Mouse (Mus musculus): ENCODE measurements around the gene Trpm4. TPM values are rescaled to one million over a fixed set of nuclear protein-coding genes. Genes with fewer than 3 reads are reported as not detected.
"Not testable (repeated sequence)": the region's sequence is repeated elsewhere in the genome, so short reads cannot be mapped to it uniquely, and the experiment has no call there.

The Trpm4 gene
- total and polyA plus RNA-seq, 2 experiments from 2014 or later: 11.2 to 35.7 TPM

- Histone ChIP-seq H3K9ac (replicated peaks; ENCODE audit: low read length) (no peak overlapping the region), H3K36me3 (ENCODE audit: insufficient read depth, low read length) (peaks cover 1% of the 10 kb centered on the region; the same call in 1 of the 2 replicates), H3K4me2 (ENCODE audit: low read depth, low read length) (no peak overlapping the region), H3K9me3 (ENCODE audit: low read length) (no peaks in the 10 kb centered on the region), H3K4me1 (ENCODE audit: insufficient read depth, low read length) (peaks cover 11% of the 10 kb centered on the region), H3K27me3 (ENCODE audit: insufficient read depth, low read length) (no peaks in the 10 kb centered on the region), H3K27ac (no peak overlapping the region), H3K4me3 (ENCODE audit: low read length) (no peak overlapping the region)
- no peak for TF ChIP-seq CTCF (IDR thresholded peaks at IDR 0.05; ENCODE audit: low read depth)
- WGBS: 9% methylated on average over 13 of the region's 13 CpGs
- ATAC-seq (no peak), DNase-seq (ENCODE audit: low spot score) (peak; percentile 61)
Observed at GRCm38 (mm10) chr7:45362801-45363200, 29.2 kb upstream of the Trpm4 start.

GRCm38 (mm10) chr7:45361243-45361804 lies 27.7 kb upstream of the Trpm4 start:
- H3K36me3 ChIP-seq (ENCODE audit: insufficient read depth, low read length): peaks cover 9% of the 10 kb centered on the region
- no peak for TF ChIP-seq CTCF (IDR thresholded peaks at IDR 0.05; ENCODE audit: low read depth)
- DNase-seq (ENCODE audit: low spot score): peak; percentile 95
- peak overlapping the region; percentile 68 for H3K4me2 ChIP-seq (ENCODE audit: low read depth, low read length)
- peak overlapping the region; percentile 65; the same call in 1 of the 2 replicates for H3K27ac ChIP-seq
- peaks cover 11% of the 10 kb centered on the region for H3K4me1 ChIP-seq (ENCODE audit: insufficient read depth, low read length)
- H3K9me3 ChIP-seq (ENCODE audit: low read length): no peaks in the 10 kb centered on the region
- peak overlapping the region; percentile 65 for H3K9ac ChIP-seq (replicated peaks; ENCODE audit: low read length)
- peak overlapping the region; percentile 46 for H3K4me3 ChIP-seq (ENCODE audit: low read length)
- 1% methylated on average over 43 of the region's 43 CpGs for WGBS
- ATAC-seq: peak; percentile 93
- no peaks in the 10 kb centered on the region for H3K27me3 ChIP-seq (ENCODE audit: insufficient read depth, low read length)

GRCm38 (mm10) chr7:45360404-45361125 lies 27.0 kb upstream of the Trpm4 start:
- Histone ChIP-seq H3K27ac (no peak overlapping the region), H3K9me3 (ENCODE audit: low read length) (no peaks in the 10 kb centered on the region), H3K4me1 (ENCODE audit: insufficient read depth, low read length) (peaks cover 11% of the 10 kb centered on the region), H3K36me3 (ENCODE audit: insufficient read depth, low read length) (peaks cover 14% of the 10 kb centered on the region), H3K4me3 (ENCODE audit: low read length) (peak overlapping the region; percentile 46; the same call in 1 of the 2 replicates), H3K27me3 (ENCODE audit: insufficient read depth, low read length) (no peaks in the 10 kb centered on the region), H3K9ac (replicated peaks; ENCODE audit: low read length) (no peak overlapping the region), H3K4me2 (ENCODE audit: low read depth, low read length) (peak overlapping the region; percentile 68; the same call in 1 of the 2 replicates)
- ATAC-seq (no peak; the same call in 1 of the 2 replicates), DNase-seq (ENCODE audit: low spot score) (no peak)
- WGBS: 61% methylated on average over 18 of the region's 18 CpGs
- no peak for TF ChIP-seq CTCF (IDR thresholded peaks at IDR 0.05; ENCODE audit: low read depth)

- not testable (repeated sequence) for ATAC-seq; H3K4me2 ChIP-seq (ENCODE audit: low read depth, low read length); H3K4me1 ChIP-seq (ENCODE audit: insufficient read depth, low read length); H3K4me3 ChIP-seq (ENCODE audit: low read length); H3K9ac ChIP-seq (replicated peaks; ENCODE audit: low read length); H3K27ac ChIP-seq; DNase-seq (ENCODE audit: low spot score); H3K9me3 ChIP-seq (ENCODE audit: low read length); H3K27me3 ChIP-seq (ENCODE audit: insufficient read depth, low read length)
- H3K36me3 ChIP-seq (ENCODE audit: insufficient read depth, low read length): peaks cover 20% of the 10 kb centered on the region
- WGBS: 78% methylated on average over 10 of the region's 11 CpGs
Observed at GRCm38 (mm10) chr7:45359081-45359480, 25.5 kb upstream of the Trpm4 start.

GRCm38 (mm10) chr7:45356087-45356486 lies 22.5 kb upstream of the Trpm4 start:
- H3K36me3 ChIP-seq (ENCODE audit: insufficient read depth, low read length): peaks cover 31% of the 10 kb centered on the region
- ATAC-seq: no peak
- no peaks in the 10 kb centered on the region for H3K27me3 ChIP-seq (ENCODE audit: insufficient read depth, low read length)
- H3K4me2 ChIP-seq (ENCODE audit: low read depth, low read length): no peak overlapping the region
- H3K4me1 ChIP-seq (ENCODE audit: insufficient read depth, low read length): no peaks in the 10 kb centered on the region
- no peaks in the 10 kb centered on the region for H3K9me3 ChIP-seq (ENCODE audit: low read length)
- H3K27ac ChIP-seq: no peak overlapping the region
- no peak for TF ChIP-seq CTCF (IDR thresholded peaks at IDR 0.05; ENCODE audit: low read depth)
- no peak for DNase-seq (ENCODE audit: low spot score)
- no peak overlapping the region for H3K4me3 ChIP-seq (ENCODE audit: low read length)
- WGBS: 63% methylated on average over 13 of the region's 13 CpGs
- no peak overlapping the region for H3K9ac ChIP-seq (replicated peaks; ENCODE audit: low read length)

- no peaks in the 10 kb centered on the region for H3K27me3 ChIP-seq (ENCODE audit: insufficient read depth, low read length)
- no peak overlapping the region for H3K27ac ChIP-seq
- H3K9ac ChIP-seq (replicated peaks; ENCODE audit: low read length): no peak overlapping the region
- TF ChIP-seq CTCF (IDR thresholded peaks at IDR 0.05; ENCODE audit: low read depth): no peak
- DNase-seq (ENCODE audit: low spot score) (no peak), ATAC-seq (0 out of 2 replicates have a peak, but pooled peaks have one; percentile 28)
- H3K4me3 ChIP-seq (ENCODE audit: low read length): no peak overlapping the region
- WGBS: 75% methylated on average over 15 of the region's 15 CpGs
- no peaks in the 10 kb centered on the region for H3K4me1 ChIP-seq (ENCODE audit: insufficient read depth, low read length)
- H3K4me2 ChIP-seq (ENCODE audit: low read depth, low read length): no peak overlapping the region
- no peaks in the 10 kb centered on the region for H3K9me3 ChIP-seq (ENCODE audit: low read length)
- H3K36me3 ChIP-seq (ENCODE audit: insufficient read depth, low read length): peaks cover 32% of the 10 kb centered on the region
Observed at GRCm38 (mm10) chr7:45355318-45356020, 21.9 kb upstream of the Trpm4 start.
